Mouse (Mus musculus) embryo, embryonic 10.5 days (tissue): ENCODE data around the gene Ccdc17.

ENCODE experiments used
- DNase-seq: peaks from one replicate; pipeline ENCODE4 v3.0.0-alpha.2; 2015; ENCODE audit warnings: low spot score

Ccdc17 gene

DNA sequence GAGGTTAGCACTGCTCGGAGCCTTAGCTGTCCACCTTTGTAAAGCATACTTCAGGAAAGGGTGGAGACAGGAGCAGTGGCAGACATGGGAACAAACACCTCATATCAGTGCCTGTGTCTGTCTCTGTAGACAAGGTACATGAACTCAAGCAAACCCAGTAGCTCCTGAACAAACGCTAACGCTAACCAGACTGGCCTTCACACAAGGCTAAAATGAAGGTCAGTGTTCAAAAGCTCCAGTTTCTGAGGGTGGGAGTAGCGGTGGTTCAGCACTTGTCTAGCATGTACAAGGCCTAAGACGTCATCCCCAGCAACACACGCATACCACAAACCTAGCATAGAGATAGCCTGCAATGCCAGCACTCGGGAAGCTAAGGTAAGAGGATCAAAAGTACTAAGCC, 49.2 kb downstream of the Ccdc17 start:
- DNase-seq = no peak

GRCm38 (mm10) chr4:116649411-116649810, 53.0 kb downstream of the Ccdc17 start:
- DNase-seq = no peak
